Mouse (Mus musculus): ENCODE data around the gene Sdc3.

GRCm38 (mm10) chr4:130858880-130859279, 66.5 kb downstream of the Sdc3 start:
- no peak for TF ChIP-seq CTCF (IDR thresholded peaks at IDR 0.05)
- no peak for TF ChIP-seq EP300 (IDR thresholded peaks at IDR 0.05)

Data from lung, postnatal 0 days (tissue).